Mouse (Mus musculus) right cerebral cortex, postnatal 25 days (tissue): ENCODE results near the gene Cog4.
A peak's percentile ranks its signal among the peaks of the same experiment; 100 is the strongest.
"Not testable (repeated sequence)": the region's sequence is repeated elsewhere in the genome, so short reads cannot be mapped to it uniquely, and the experiment has no call there.

Source experiments
- DNase-seq: peaks from one replicate; pipeline ENCODE4 v3.0.0; 2022

Cog4 gene

DNA sequence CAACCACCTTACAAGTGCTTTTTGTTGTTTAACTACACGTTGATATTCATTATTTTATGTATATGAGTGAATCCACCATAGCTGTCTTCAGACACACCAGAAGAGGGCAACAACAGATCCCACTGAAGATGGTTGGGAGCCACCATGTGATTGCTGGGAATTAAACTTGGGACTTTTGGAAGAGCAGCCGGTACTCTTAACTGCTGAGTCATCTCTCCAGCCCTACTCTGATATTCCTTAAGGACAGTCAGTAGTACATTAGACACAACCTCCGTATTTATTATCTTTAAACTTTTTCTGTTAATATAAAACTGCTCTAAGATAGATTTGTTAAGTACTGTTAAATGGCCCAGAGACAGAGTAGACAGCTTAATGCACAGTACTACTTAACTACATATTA, 14.4 kb upstream of the Cog4 start:
- DNase-seq, result no peak

DNA sequence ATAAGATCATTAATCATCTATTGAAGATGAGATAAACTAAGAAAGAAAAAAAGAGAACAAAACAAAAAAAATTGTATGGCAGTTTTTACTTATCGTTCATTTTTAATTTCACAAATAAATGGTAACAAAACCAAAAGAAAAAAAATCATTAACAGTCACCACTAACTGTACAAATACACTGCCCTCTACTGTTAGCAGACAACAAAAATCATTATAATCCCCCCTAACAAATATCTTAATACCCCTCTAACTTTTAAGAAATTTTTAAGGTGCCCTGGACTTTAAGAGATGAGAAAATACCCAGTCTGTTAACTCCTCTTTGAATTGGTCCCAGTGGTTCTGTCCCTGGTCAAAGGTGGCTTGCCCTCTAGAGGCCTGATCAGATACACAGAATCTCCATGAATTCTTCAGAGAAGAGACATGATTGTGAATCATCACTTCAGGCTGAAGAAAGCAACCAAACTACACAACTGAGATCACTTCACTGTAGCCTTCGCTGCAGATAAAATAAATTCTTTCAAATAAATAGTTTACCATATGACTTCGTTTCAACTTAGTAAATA, 4.3 kb upstream of the Cog4 start:
- no peak for DNase-seq

DNA sequence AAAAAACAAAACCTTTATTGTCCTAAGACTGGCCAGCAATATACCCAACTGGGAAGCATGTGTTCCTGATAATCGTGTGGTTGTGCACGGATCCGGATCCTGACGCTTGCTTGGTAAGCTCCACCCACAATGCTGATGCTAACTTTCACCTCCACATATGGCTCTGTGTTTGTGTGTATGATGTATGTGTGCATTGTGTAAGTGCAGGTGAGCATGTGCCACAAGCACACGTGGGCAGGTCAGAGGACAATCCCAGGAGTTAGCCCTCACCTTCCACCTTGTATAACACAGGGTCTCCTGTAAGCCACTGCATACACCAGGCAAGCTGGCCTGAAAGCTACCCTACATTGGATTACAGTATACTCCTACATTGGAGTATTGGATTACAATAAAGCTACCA, 3.2 kb upstream of the Cog4 start:
- DNase-seq, result no peak

GRCm38 (mm10) chr8:110844941-110845340, 1.5 kb upstream of the Cog4 start:
- DNase-seq, result no peak

DNA sequence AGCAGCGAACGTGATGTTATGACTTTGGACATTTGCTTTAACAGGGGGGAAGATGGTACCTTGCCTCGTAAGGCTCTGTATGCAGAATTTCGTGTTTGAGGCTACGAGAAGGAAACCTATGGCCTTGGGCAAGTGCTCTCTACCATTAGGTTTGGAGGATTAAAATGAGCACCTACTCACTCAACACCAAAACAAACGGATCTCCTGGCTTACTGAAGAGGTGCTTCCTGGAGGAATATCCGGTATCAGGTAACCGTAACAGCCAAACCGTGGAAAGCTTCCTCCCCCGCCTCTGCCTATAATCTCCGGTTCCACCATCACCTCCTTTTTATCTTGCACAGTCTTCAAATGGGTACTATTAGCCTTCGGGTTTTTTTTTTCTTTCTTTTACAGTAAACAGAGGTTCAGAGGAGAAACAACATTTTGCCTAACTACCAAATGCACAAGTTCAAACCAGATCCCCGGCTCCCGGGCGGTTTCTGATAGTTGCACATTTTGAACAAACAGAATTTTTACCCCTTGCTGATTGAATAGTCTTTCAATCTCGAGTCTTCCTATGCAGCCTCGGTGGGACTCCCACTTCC, 487 bp upstream of the Cog4 start:
- no peak for DNase-seq

DNA sequence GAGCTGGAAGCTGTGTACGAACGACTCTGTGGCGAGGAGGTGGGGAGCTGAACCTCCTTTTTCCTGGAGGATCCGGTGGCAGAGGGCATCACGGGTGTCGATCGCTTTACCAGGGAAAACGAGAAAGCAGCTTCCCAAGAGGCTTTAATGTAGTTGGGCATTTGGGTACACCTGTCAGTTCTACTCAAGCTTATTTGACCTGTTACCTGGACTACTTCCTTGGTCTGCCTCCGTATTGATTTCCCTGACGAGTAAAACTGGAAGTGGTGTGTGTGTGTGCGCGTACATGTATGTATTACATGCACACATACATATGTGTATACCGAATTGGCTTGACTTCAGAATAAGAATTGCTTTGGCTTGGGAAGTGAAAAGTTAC, 760 bp downstream of the Cog4 start:
- DNase-seq, result no peak

DNA sequence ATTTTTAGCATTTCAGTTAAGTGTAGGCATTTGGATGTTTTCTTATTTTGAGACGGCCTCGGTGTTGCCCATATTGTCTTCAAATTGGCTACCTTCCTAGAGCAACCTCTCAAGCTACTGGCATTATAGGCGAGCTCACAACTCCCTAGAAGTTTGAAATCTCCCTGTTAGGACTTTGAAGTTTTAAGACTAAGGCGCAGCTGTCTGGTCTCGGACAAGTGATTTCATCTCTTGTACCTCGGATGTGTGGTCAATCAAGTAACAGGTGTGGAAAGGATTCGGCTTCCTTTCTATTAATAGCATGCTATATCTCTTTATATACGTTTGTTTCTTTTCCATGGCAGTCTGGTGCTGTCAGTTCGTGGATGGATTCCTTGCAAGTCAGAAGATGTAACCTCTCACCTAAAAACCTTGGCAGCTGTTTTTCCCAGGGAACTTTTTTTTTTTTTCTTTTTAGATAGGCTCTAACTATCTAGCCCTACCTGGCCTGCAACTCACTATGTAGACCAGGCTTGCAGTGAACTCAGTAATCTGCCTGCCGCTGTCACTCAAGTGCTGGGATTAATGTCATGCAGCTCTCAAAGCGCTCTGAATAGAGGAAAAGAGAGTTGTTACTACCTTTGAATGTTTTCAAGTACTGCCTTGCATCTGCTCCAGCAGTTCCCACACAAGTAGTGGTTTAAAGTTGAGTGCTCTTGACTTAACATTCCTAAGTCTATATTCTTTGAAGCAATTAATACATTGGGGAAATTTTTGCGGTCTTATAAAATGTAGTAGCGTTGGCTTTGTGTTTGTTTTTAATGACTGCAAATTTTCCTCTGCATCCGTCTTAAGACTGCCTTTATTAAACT, 1.5 kb downstream of the Cog4 start:
- no peak for DNase-seq

DNA sequence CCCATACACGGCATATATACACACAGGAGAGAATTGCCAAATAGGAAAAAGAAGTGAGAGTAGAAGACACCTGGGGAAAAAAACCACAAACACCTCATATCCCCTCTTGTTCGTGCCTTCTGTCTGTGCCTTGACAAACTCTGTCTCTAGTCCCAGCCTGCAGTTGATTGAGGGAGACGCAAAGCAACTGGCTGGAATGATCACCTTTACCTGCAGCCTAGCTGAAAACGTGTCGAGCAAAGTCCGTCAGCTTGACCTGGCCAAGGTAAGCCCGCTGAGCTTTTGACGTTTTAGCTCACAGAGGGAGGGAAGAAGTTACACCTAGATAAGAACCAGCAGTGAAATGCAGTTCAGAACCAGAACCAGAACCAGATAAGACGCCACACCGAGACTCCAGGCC, 4.8 kb downstream of the Cog4 start:
- DNase-seq, result no peak

DNA sequence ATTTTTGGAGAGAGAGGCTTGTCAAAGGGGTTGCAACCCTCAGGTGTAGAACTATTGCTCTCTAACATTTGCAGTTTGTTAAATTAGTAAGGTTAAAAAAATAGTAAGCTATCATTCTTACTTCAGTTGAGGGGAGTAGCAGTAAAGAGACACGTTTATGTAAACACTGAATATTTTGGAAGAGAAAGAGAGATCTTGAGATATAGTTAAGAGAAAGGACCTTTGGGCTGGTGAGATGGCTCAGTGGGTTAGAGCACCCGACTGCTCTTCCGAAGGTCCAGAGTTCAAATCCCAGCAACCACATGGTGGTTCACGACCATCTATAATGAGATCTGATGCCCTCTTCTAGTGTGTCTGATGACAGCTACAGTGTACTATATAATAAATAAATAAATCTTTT, 9.7 kb downstream of the Cog4 start:
- DNase-seq, result not testable (repeated sequence)

DNA sequence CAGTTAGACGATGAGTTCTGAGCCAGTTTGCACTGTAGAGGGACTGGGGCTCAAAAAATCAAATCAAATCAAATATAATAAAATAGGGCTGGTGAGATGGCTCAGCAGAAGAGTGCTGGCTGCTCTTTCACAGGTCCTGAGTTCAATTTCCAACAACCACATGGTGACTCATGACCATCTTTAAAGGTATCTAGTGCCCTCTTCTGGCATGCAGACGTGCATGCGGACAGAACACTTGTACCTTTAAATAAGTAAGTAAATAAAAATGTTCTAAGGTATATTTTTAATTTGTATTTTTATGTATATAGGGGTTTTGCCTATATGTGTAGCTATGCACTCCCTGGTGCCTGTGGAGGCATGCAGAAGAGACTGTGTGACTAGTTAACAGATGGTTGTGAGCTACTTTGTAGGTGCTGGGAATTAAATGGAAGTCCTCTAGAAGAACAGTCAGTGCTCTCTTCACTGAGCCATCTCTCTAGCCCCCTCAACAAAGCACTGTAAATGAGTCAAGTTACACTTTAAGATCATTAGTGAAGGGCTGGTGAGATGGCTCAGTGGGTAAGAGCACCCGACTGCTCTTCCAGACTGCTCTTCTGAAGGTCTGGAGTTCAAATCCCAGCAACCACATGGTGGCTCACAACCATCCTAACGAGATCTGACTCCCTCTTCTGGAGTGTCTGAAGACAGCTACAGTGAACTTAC, 10.5 kb downstream of the Cog4 start:
- no peak for DNase-seq

GRCm38 (mm10) chr8:110859651-110860501, 13.5 kb downstream of the Cog4 start:
- no peak for DNase-seq

- not testable (repeated sequence) for DNase-seq
Observed at GRCm38 (mm10) chr8:110861347-110862025, 15.1 kb downstream of the Cog4 start.

DNA sequence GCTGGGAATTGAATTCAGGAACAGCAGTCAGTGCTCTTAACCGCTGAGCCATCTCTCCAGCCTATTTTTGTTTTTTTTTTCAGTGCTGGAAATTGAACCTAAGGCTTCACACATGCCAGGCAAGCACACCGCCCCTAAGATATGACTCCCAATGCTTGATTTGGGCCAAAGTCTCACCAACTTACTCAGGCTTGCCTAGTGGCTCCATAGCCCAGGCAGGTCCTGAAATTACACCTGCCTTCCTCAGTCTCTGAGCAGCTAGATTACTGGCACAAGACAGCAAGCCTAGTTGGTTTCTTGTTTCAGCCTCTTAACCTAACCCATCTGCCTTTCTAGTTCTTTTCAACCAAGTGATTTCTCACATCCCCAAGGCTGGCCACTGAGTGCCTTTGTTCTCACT, 24.1 kb downstream of the Cog4 start:
- no peak for DNase-seq

DNA sequence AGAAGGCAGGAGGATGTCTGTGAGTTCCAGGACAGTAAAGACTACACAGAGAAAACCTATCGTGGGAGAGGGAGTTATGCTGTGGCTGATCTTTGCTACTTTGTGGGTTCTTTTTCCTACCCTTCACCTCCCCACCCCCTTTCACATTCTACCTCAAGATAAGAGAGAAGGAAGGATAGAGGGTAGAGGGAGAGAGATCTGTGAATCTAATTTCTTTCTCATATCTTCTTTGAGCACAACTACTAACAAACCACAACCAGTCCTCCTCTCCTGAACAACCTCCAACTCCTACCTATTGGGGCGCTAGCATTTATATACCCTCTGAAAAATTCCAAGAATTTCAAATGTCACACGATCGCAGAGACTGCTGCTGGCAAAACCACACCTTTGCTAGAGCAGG, 31.5 kb downstream of the Cog4 start:
- no peak for DNase-seq

DNA sequence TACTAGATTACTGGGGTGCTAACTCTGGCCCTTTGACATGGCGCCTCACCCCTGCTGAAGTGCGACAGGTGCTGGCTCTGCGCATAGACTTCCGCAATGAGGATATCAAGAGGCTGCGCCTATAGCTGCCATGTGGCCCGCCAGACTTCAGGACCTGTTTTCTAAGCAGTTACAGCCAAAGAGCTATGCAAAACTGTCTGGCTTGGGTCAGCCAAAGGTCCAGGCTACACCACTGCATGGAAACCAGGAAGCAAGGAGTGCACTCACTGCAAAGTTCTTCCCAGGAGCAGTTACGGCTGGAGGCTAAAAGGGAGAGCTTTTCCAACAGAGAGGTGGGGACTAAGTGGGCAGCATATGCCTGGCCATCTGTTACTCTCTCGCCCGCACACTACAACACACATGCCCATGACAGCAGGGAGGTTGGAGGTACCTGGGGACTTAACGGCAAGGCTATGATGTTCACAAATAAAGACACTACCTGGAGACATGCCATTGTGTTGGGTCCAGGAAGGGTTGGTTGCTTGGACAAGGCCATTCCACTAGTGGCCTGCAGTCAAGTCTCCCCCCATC, 35.4 kb downstream of the Cog4 start:
- peak; percentile 54 for DNase-seq

- DNase-seq, result no peak
Observed at GRCm38 (mm10) chr8:110883824-110884223, 37.4 kb downstream of the Cog4 start.

- DNase-seq, result no peak
Observed at GRCm38 (mm10) chr8:110886634-110887033, 40.2 kb downstream of the Cog4 start.

DNA sequence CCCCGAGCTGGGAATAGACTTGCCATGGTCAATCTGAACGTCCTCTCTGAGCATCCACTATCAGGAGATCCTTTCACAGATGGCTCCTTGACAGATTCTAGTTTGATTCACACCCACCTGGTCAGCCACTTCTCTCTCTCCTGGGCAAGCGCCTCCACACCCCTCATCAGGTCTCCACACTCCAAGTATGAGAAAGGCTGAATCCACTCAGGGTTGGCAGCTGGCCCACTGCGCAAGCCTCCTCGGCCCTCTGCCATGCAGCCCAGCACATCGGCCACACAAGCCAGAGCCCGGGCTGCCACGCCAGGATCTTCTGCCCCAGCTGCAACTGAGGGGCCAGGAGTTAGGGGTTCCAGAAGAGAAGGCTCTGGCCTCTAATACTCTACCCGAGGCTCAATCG, 41.2 kb downstream of the Cog4 start:
- no peak for DNase-seq

GRCm38 (mm10) chr8:110888441-110888840, 42.0 kb downstream of the Cog4 start:
- no peak for DNase-seq

DNA sequence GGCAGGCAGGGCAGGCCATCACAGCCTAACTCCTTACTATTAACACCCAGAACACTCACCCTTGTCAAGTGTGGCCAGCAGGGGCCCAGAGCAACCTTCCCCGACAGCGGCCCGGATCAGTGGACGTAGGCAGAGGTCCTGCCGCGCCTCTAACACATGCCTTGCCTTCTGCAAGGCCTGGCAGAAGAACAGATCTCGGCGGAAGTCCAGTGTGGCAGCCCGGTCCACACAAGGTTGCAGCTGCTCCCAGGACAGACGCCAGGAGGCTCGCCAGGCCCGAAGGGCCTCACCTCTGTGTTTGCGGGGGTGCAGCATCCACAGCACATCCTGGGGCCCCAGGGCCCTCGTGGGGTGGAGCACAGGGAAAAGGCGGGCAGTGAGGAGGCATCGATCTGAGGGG, 42.5 kb downstream of the Cog4 start:
- no peak for DNase-seq

GRCm38 (mm10) chr8:110889904-110890470, 43.6 kb downstream of the Cog4 start:
- DNase-seq, result no peak

- DNase-seq, result no peak
Observed at GRCm38 (mm10) chr8:110892040-110892439, 45.6 kb downstream of the Cog4 start.
